Mouse (Mus musculus) thymus, adult 2 months (tissue): ENCODE measurements around the gene Lamb3.

Experiments
- CTCF ChIP-seq: fragments of 200-500 bp; IDR thresholded peaks from 2 replicates; pipeline ENCODE4 v1.5.1; 2012; ENCODE audit warnings: mild to moderate bottlenecking, control low read depth, low read length, moderate library complexity, borderline replicate concordance; ENCODE audit not compliant: control insufficient read depth, poor library complexity, insufficient read depth; ENCODE audit errors: extremely low read depth
- POLR2A ChIP-seq: fragments of 200-500 bp; IDR thresholded peaks from 2 replicates; pipeline ENCODE4 v1.6.1; 2012; ENCODE audit warnings: mild to moderate bottlenecking, low read length, control low read depth, moderate library complexity; ENCODE audit not compliant: control insufficient read depth, poor library complexity, insufficient read depth; ENCODE audit errors: extremely low read depth

GRCm38 (mm10) chr1:193214053-193214452 is 6.6 kb downstream of the Lamb3 start:
- TF ChIP-seq CTCF: no peak
- TF ChIP-seq POLR2A: no peak
